Mouse (Mus musculus) hindbrain, embryonic 10.5 days (tissue): ENCODE data around the gene Mmp9. TPM values are rescaled to one million over a fixed set of nuclear protein-coding genes. Genes with fewer than 3 reads are reported as not detected.

Source experiments
- DNase-seq: peaks from one replicate; pipeline ENCODE4 v3.0.0-alpha.2; 2017; ENCODE audit warnings: low spot score
- H3K27ac ChIP-seq: fragments of 300-500 bp; sonication (generic); 2 replicates; pipeline ENCODE4 v1.5.1; 2016; ENCODE audit warnings: mild to moderate bottlenecking, moderate library complexity
- H3K27me3 ChIP-seq: fragments of 300-500 bp; sonication (generic); 2 replicates; pipeline ENCODE4 v1.6.1; 2016; ENCODE audit warnings: mild to moderate bottlenecking; ENCODE audit not compliant: poor library complexity, insufficient read depth, severe bottlenecking
- H3K36me3 ChIP-seq: fragments of 300-500 bp; sonication (generic); 2 replicates; pipeline ENCODE4 v1.6.1; 2016; ENCODE audit warnings: mild to moderate bottlenecking, moderate library complexity
- H3K4me1 ChIP-seq: fragments of 300-500 bp; sonication (generic); replicated peaks from 2 replicates; pipeline ENCODE4 v1.6.1; 2016; ENCODE audit warnings: mild to moderate bottlenecking
- H3K4me3 ChIP-seq: fragments of 300-500 bp; sonication (generic); 2 replicates; pipeline ENCODE4 v1.5.1; 2016; ENCODE audit warnings: mild to moderate bottlenecking, moderate library complexity
- H3K9me3 ChIP-seq: fragments of 300-500 bp; sonication (generic); 2 replicates; pipeline ENCODE4 v1.6.1; 2016; ENCODE audit warnings: mild to moderate bottlenecking, moderate library complexity
- WGBS: fragments of 180-500 bp; shearing (Covaris S2); methylation state at CpG from one replicate; pipeline ENCODE4 v1.1.7; 2016; 5-methylcytosine and 5-hydroxymethylcytosine counted together
- polyA plus RNA-seq: library from polyadenylated mRNA; unstranded; fragments of >200 nt; fragmentation: Nextera tagmentation; extraction: Ambion mirVana; gene quantifications from 2 replicates; pipeline ENCODE4 v1.2.1, GENCODE M21; 2016

Gene Mmp9
- polyA plus RNA-seq, 1 experiment from 2014 or later: 1.2 TPM

DNA sequence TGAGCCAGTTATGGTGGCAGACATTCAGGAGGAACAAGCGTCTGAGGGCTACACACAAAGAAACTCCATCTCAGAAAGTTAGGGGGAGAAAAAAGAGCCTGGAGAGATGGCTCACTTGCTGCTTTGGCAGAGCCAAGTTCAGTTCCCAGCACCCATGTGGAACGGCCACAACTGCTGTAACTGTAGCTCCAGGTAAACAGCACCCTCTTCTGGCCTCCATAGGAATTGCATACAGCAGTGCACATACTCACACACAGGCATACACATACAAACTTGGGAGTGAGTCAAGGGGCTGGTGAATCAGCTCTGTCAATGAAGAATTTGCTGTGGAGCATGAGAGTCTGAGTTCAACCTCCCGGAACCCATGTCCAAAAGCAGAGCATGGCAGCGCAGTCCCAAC is 34.5 kb upstream of the Mmp9 start:
- Histone ChIP-seq H3K27ac (no peak overlapping the region), H3K4me1 (peaks cover 35% of the 10 kb centered on the region), H3K27me3 (no peaks in the 10 kb centered on the region), H3K4me3 (no peak overlapping the region), H3K9me3 (peaks cover 8% of the 10 kb centered on the region), H3K36me3 (peaks cover 86% of the 10 kb centered on the region)
- DNase-seq: no peak
- WGBS: 98% methylated on average over 4 of the region's 4 CpGs

DNA sequence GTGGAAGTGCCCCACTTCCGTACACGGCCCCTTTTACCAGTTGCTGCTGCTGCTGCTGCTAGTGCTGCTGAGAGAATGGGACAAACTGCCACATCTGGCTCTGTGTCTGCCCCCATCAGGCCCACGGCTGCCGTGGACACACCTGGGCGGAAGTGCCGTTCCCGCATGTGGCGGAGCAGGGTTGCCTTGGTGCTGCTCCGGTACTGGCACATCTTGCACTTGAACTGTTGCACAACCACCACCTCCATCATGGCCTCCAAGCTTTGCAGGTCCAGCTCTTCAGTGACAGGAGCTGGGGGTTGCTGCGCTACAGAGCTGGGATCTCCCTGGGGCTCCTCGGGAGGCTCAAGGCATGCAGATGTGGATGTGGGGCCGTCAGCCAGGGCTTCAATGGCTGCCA is 33.1 kb upstream of the Mmp9 start:
- no peak for DNase-seq
- peaks cover 35% of the 10 kb centered on the region for H3K4me1 ChIP-seq
- no peaks in the 10 kb centered on the region for H3K27me3 ChIP-seq
- WGBS: 95% methylated on average over 12 of the region's 12 CpGs
- H3K9me3 ChIP-seq: peaks cover 8% of the 10 kb centered on the region
- H3K27ac ChIP-seq: no peak overlapping the region
- peaks cover 71% of the 10 kb centered on the region for H3K36me3 ChIP-seq
- H3K4me3 ChIP-seq: no peak overlapping the region

DNA sequence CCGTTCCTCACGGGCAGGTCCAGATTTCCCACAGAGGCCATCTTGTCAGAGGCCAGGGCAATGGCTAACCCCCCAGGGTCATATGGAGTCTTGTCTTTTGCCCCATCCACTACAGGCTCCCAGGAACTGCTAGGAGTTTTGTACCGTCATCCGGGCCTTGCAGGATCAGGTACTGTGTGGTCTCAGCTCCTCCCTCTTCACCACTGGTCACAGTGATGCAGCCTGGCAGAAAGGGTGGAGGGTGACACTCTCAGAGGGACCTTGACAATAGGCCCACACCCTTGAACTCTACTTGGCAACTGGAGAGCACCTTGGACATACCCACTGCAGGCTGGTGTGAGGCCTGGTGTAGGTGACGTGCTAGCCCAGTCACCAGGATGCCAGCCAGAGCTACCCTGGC is 32.6 kb upstream of the Mmp9 start:
- WGBS: 93% methylated on average over 5 of the region's 5 CpGs
- peaks cover 66% of the 10 kb centered on the region for H3K36me3 ChIP-seq

DNA sequence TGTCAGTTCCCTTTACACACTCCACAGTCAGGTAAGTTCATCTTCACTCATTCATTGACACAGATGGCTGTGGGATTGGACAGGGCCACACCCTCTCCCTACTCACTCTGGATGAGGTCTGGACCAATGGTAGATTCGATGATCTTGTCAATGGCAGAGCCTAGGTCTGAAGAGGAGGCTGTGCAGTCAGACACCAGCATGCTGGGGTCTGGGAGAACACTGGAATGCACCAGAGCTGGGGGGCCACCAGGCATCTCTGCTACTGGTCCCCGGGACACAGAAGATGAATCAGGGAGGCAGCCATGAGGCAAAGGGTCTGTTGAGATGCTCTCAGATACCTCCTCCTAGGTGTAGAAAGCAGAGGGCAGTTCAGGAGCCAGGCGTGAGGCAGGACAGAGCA is 31.5 kb upstream of the Mmp9 start:
- no peak for DNase-seq
- peaks cover 34% of the 10 kb centered on the region for H3K4me1 ChIP-seq
- H3K9me3 ChIP-seq: peaks cover 8% of the 10 kb centered on the region
- peaks cover 60% of the 10 kb centered on the region for H3K36me3 ChIP-seq
- no peaks in the 10 kb centered on the region for H3K27me3 ChIP-seq
- H3K27ac ChIP-seq: 0 out of 2 replicates have a peak overlapping the region, but pooled peaks have one; percentile 12
- H3K4me3 ChIP-seq: peak overlapping the region; percentile 73; the same call in 1 of the 2 replicates
- WGBS: 92% methylated on average over 3 of the region's 3 CpGs

More for the DNA sequence above, 32.6 kb upstream of the Mmp9 start:
- no peak for DNase-seq
- H3K27ac ChIP-seq: no peak overlapping the region
- H3K4me1 ChIP-seq: peaks cover 33% of the 10 kb centered on the region
- H3K27me3 ChIP-seq: no peaks in the 10 kb centered on the region
- H3K4me3 ChIP-seq: no peak overlapping the region
- H3K9me3 ChIP-seq: peaks cover 8% of the 10 kb centered on the region

DNA sequence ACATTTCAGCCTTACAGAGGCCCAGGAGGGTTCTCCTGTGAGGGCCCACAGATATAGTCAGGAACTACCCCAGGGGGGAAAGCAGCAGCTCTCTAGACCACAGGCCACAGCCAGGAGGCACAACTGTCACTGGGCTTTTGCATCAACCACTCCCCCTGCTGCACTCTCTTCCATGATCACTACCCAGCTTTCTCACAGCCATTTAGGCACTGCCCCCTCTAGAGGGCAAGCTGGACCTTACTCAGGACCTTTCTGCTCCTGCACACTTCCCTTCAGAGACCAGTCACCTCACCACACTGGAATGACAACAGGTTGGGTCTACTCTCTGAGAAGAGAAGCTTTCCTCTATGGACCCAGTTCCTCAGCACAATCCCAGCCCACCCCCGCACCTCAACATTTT is 31.0 kb upstream of the Mmp9 start:
- H3K4me3 ChIP-seq: peak overlapping the region; percentile 73; the same call in 1 of the 2 replicates
- peaks cover 8% of the 10 kb centered on the region for H3K9me3 ChIP-seq
- H3K36me3 ChIP-seq: peaks cover 59% of the 10 kb centered on the region
- H3K4me1 ChIP-seq: peaks cover 33% of the 10 kb centered on the region
- WGBS: 93% methylated on average over 1 of the region's 1 CpGs
- H3K27me3 ChIP-seq: no peaks in the 10 kb centered on the region
- H3K27ac ChIP-seq: 0 out of 2 replicates have a peak overlapping the region, but pooled peaks have one; percentile 12
- DNase-seq: peak; percentile 41

DNA sequence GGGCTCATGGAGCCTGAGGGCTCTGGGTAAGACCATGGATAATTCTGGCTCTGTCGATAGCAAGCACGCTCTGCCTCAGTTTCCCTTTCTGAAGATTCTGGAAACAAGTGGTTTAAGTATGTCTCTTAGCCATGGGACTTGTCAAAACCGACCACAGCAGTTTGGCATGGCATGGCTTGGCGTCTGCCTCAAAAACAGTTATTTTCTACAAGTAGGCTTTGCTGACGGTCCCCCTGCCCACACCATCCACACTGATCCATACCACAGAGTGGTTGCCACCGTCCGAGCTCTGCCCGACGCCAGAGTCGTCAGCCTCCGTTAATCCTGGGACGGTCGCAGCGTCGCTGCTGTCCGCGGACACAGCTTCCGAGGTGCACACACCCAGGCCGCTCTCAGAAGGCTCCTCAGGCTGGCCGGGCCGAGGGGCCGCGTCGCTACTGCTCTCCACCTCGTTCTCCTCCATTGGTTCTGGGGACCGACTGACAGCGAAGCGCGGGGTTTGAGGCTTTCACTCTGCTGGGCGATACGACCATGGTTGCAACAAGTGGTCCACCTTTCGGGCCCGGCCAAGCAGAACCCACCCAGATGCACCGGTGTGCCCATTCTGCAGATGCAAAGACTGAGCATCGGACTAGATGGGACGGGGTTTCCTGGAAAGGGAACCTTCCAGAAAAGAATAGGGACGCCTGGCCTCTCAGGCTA is 30.1 kb upstream of the Mmp9 start:
- H3K9me3 ChIP-seq: peaks cover 8% of the 10 kb centered on the region
- DNase-seq: no peak
- WGBS: 6% methylated on average over 37 of the region's 37 CpGs
- H3K27me3 ChIP-seq: no peaks in the 10 kb centered on the region
- peaks cover 33% of the 10 kb centered on the region for H3K4me1 ChIP-seq
- H3K4me3 ChIP-seq: peak overlapping the region; percentile 73
- peak overlapping the region; percentile 100 for H3K27ac ChIP-seq
- H3K36me3 ChIP-seq: peaks cover 53% of the 10 kb centered on the region

DNA sequence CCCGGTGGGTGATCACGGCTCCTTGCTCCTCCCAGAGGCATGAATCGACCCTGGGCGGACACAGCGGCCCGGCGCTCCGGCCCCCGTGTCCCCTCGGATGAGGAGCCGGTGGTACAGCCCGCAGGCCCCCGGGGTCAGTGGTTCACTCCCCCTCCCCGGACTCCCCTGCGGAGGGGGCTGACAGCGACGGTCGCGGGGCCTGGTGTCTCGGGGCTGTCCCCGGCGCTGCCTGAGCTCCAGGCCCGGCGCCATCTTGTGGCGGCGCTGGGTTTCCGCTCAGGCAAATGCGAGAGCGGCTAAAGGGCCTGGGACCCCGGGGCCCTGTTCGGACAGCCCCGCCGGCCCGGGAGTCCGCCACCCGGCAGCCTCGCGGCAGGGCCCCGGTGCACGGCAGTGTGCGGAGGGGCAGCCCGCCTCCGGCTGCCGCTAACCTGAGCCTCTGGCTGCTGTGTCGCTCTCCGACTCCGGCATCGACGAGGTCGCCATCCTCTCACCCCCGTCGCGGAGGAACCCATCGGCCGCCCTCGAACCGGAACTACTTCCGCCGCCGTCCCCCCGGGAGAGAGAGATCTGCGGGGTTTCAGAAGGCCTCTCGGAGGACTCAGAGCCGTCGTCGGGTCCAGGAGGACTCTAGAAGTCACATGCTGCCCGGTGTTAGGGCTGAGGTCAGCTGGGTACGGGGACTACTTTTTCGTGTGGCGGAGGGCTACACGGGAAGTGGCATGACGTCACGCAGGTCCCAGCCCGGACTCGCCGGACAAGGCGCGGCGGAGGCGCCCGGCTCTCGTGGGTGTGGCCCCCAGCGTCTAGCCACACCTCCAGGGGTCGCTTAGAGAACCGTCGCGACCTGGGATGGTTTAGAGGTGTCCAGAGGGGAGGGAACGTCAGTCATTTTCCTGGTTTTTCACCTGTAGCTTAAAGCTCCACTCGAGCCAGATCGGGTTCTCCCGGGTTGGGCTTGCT is 29.2 kb upstream of the Mmp9 start, which contains the start of gene Zfp335:
Gene Zfp335, minus strand, starts transcription at position 672 of the 963 bp plus-strand sequence.
- Histone ChIP-seq H3K36me3 (peaks cover 46% of the 10 kb centered on the region), H3K27ac (peak within 1 kb of the TSS; percentile 100), H3K4me1 (peaks cover 33% of the 10 kb centered on the region), H3K4me3 (peak within 1 kb of the TSS; percentile 73), H3K27me3 (no peaks in the 10 kb centered on the region), H3K9me3 (peaks cover 3% of the 10 kb centered on the region)
- peak; percentile 94 for DNase-seq
- WGBS: under 1% methylated on average over 91 of the region's 91 CpGs

DNA sequence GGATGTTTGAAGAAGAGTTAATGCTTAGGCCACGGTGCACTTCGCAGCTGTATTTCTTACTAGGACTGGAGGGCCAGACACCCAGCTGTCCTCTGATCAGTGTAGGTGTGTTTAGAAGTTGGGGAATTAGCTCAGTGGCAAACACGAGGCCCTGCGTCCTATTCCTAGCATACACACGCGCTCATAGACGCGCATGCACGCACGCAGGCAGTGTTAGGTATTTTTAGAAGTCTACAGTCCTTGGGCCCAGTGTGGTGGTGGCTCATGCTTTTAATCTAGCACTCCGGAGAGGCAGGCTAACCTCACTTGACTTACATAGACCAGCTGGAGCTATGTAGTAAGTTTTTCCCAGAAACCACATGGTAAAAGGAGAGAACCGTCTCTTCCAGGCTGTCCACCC is 28.4 kb upstream of the Mmp9 start:
- H3K36me3 ChIP-seq: peaks cover 38% of the 10 kb centered on the region
- DNase-seq: no peak
- no peaks in the 10 kb centered on the region for H3K9me3 ChIP-seq
- peaks cover 33% of the 10 kb centered on the region for H3K4me1 ChIP-seq
- WGBS: 25% methylated on average over 12 of the region's 12 CpGs
- H3K27ac ChIP-seq: peak overlapping the region; percentile 100
- H3K27me3 ChIP-seq: no peaks in the 10 kb centered on the region
- H3K4me3 ChIP-seq: peak overlapping the region; percentile 73

DNA sequence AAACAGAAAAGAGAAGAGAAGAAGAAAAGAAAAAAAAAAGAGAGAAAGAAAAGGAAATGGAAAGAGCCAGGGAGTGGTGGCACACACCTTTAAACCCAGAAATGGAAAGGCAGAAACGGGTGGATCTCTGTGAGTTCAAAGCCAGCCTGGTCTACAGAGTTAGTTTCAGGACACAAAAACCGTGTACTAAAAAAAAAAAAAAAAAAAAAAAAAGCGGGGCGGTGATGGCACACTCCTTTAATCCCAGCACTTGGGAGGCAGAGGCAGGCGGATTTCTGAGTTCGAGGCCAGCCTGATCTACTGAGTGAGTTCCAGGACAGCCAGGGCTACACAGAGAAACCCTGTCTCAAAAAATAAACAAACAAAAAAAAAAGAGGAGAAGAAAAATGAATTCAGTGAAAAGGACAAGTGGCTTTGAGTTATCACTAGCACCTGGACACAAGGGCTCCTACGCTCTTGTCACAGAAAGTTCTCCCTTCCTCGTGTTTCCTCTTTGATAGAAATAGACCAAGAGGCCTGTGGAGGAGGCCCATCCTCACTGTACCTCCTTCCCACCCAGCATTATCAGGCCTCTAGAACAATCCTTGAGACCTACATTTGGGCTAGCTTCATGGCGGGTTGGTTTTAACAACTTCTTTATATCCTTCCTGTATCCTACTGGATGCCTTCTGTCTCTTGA is 27.7 kb upstream of the Mmp9 start:
- peaks cover 31% of the 10 kb centered on the region for H3K36me3 ChIP-seq
- H3K9me3 ChIP-seq: no peaks in the 10 kb centered on the region
- H3K4me3 ChIP-seq: peak overlapping the region; percentile 73
- H3K4me1 ChIP-seq: peaks cover 37% of the 10 kb centered on the region
- H3K27ac ChIP-seq: peak overlapping the region; percentile 100; the same call in 1 of the 2 replicates
- no peak for DNase-seq
- 91% methylated on average over 9 of the region's 9 CpGs for WGBS
- no peaks in the 10 kb centered on the region for H3K27me3 ChIP-seq

DNA sequence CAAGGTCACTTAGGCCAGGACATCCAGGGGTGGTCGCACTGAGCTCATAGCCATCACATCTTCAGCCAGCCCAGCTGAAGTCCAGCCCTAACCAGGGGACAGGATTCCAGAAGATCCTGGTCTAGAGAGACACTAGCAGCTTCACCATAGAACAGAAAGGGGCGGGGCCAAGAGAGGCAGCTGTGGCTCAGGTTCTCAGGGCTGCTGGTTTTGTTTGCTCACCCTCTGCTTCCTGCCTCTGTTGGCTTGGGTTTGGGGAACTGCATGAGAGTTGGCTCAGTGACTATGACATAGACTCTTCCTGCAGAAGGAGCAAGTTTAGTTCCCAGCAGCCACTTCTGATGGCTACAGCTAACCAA is 27.2 kb upstream of the Mmp9 start:
- Histone ChIP-seq H3K27ac (no peak overlapping the region), H3K4me3 (no peak overlapping the region), H3K27me3 (no peaks in the 10 kb centered on the region), H3K36me3 (peaks cover 29% of the 10 kb centered on the region), H3K9me3 (no peaks in the 10 kb centered on the region), H3K4me1 (peaks cover 37% of the 10 kb centered on the region)
- no peak for DNase-seq
- 97% methylated on average over 2 of the region's 2 CpGs for WGBS

DNA sequence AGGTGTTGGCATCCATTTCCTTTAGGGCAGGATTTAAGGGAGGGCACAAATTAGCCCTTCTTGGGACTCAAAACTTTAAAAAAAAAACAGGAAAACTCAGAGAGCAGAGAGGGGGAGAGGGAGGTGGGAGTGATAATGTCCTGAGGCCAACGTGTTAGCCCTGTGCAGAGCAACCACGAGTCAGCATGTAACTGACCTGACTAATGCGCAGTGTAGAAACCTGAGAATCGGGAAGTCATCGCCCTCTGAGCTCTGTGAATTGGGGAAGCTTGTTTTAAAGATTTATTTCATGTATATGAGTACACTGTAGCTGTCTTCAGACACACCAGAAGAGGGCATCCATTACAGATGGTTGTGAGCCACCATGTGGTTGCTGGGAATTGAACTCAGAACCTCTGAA is 23.8 kb upstream of the Mmp9 start:
- Histone ChIP-seq H3K9me3 (no peaks in the 10 kb centered on the region), H3K4me1 (peaks cover 18% of the 10 kb centered on the region), H3K27me3 (no peaks in the 10 kb centered on the region), H3K4me3 (no peak overlapping the region), H3K27ac (no peak overlapping the region), H3K36me3 (peaks cover 41% of the 10 kb centered on the region)
- 81% methylated on average over 5 of the region's 5 CpGs for WGBS
- DNase-seq: no peak

DNA sequence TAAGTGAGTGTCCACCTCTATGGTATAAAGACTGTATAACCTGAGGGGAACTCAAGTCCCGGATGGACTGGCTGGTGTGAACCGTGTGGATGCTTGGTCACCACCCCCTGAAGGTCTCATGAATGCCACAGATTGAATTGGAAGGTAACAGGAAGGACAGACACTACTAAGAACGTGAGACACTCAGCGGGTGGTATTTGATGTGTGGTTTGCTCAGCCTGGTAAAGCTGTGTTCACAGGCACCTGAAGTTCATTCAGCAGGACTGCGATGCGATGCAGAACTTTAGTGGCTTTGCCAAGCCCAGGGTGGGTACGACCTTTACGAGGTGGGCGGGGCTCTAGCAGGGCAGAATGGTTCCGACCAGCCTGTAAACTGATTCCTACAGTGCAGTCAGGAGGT is 23.2 kb upstream of the Mmp9 start:
- DNase-seq: no peak
- H3K27me3 ChIP-seq: no peaks in the 10 kb centered on the region
- H3K36me3 ChIP-seq: peaks cover 41% of the 10 kb centered on the region
- peaks cover 17% of the 10 kb centered on the region for H3K4me1 ChIP-seq
- WGBS: 67% methylated on average over 10 of the region's 10 CpGs
- H3K9me3 ChIP-seq: no peaks in the 10 kb centered on the region
- no peak overlapping the region for H3K27ac ChIP-seq
- H3K4me3 ChIP-seq: no peak overlapping the region
